Mouse (Mus musculus): ENCODE results near the gene H2afj. TPM values are rescaled to one million over a fixed set of nuclear protein-coding genes. Genes with fewer than 3 reads are reported as not detected.

H2afj gene
- polyA plus RNA-seq, 1 experiment from 2014 or later: 81.5 TPM

GRCm38 (mm10) chr6:136847267-136847666, 39.2 kb downstream of the H2afj start:
- Histone ChIP-seq H3K4me1 (ENCODE audit: control insufficient read depth, insufficient read depth, low read length) (no peaks in the 10 kb centered on the region), H3K27me3 (ENCODE audit: control insufficient read depth, insufficient read depth, low read length) (no peaks in the 10 kb centered on the region), H3K36me3 (ENCODE audit: control insufficient read depth, insufficient read depth, low read length) (no peaks in the 10 kb centered on the region), H3K4me3 (ENCODE audit: low read depth, low read length) (no peak overlapping the region), H3K9ac (ENCODE audit: low read length) (no peak overlapping the region), H3K27ac (ENCODE audit: low read depth, low read length) (no peak overlapping the region), H3K4me2 (ENCODE audit: low read depth) (no peak overlapping the region), H3K9me3 (ENCODE audit: control insufficient read depth, low read length) (no peaks in the 10 kb centered on the region)
- 92% methylated on average over 3 of the region's 3 CpGs for WGBS
- no peak for DNase-seq (ENCODE audit: low spot score)
- no peak for ATAC-seq (ENCODE audit: insufficient read depth, low FRiP score, low TSS enrichment)

DNA sequence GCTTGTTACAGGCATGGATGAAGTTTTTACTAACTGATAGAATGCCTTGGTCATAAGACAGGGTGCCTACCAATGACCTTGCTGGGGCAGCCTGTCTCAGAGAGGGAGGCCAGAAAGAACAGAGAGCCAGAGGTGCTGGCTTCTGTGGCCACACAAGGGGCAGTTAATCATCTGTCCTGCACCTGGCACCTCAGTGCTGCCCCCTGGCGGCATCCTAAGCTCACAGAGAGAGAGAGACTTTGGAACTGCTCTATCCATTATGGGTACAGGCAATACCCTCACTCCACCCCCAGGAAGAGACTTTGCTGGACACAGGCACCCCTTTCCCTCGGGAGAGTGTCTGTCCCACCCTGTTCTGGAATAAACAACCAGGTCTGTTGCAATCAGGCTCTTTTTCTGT, 39.7 kb downstream of the H2afj start:
- H3K9me3 ChIP-seq (ENCODE audit: control insufficient read depth, low read length): no peaks in the 10 kb centered on the region
- DNase-seq (ENCODE audit: low spot score): peak; percentile 50
- WGBS: 23% methylated on average over 2 of the region's 2 CpGs

GRCm38 (mm10) chr6:136848399-136848798, 40.4 kb downstream of the H2afj start:
- Histone ChIP-seq H3K36me3 (ENCODE audit: control insufficient read depth, insufficient read depth, low read length) (no peaks in the 10 kb centered on the region), H3K27me3 (ENCODE audit: control insufficient read depth, insufficient read depth, low read length) (no peaks in the 10 kb centered on the region), H3K4me3 (ENCODE audit: low read depth, low read length) (no peak overlapping the region), H3K4me2 (ENCODE audit: low read depth) (no peak overlapping the region), H3K9me3 (ENCODE audit: control insufficient read depth, low read length) (no peaks in the 10 kb centered on the region), H3K27ac (ENCODE audit: low read depth, low read length) (no peak overlapping the region), H3K9ac (ENCODE audit: low read length) (no peak overlapping the region), H3K4me1 (ENCODE audit: control insufficient read depth, insufficient read depth, low read length) (no peaks in the 10 kb centered on the region)
- no peak for DNase-seq (ENCODE audit: low spot score)
- 95% methylated on average over 8 of the region's 8 CpGs for WGBS
- ATAC-seq (ENCODE audit: insufficient read depth, low FRiP score, low TSS enrichment): no peak

More for the DNA sequence above, 39.7 kb downstream of the H2afj start:
- no peaks in the 10 kb centered on the region for H3K27me3 ChIP-seq (ENCODE audit: control insufficient read depth, insufficient read depth, low read length)
- H3K36me3 ChIP-seq (ENCODE audit: control insufficient read depth, insufficient read depth, low read length): no peaks in the 10 kb centered on the region
- H3K4me1 ChIP-seq (ENCODE audit: control insufficient read depth, insufficient read depth, low read length): no peaks in the 10 kb centered on the region
- no peak overlapping the region for H3K27ac ChIP-seq (ENCODE audit: low read depth, low read length)
- H3K4me3 ChIP-seq (ENCODE audit: low read depth, low read length): no peak overlapping the region
- no peak overlapping the region for H3K9ac ChIP-seq (ENCODE audit: low read length)
- H3K4me2 ChIP-seq (ENCODE audit: low read depth): no peak overlapping the region
- no peak for ATAC-seq (ENCODE audit: insufficient read depth, low FRiP score, low TSS enrichment)

DNA sequence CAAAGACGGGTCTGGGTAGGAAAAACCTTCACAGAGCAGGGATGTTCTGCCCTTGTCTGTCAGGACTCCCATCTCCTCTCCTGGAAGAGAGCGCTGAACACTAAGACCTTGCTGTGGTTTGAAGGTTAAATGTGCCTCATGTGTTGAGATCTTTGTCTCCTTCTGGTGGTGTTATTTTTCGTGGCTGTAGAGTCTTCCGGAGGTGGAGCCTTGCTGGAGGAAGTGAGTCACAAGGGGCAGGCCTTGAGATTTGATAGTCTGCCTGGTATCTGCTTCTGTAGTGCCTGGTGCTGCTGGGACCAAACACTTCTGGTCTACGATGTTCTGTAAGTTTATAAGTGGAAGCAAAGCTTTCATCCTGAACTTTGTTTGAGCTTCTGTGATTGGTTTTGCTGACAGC, 40.9 kb downstream of the H2afj start:
- DNase-seq (ENCODE audit: low spot score) (no peak), ATAC-seq (ENCODE audit: insufficient read depth, low FRiP score, low TSS enrichment) (no peak)
- Histone ChIP-seq H3K9me3 (ENCODE audit: control insufficient read depth, low read length) (no peaks in the 10 kb centered on the region), H3K9ac (ENCODE audit: low read length) (no peak overlapping the region), H3K36me3 (ENCODE audit: control insufficient read depth, insufficient read depth, low read length) (no peaks in the 10 kb centered on the region), H3K27ac (ENCODE audit: low read depth, low read length) (no peak overlapping the region), H3K4me1 (ENCODE audit: control insufficient read depth, insufficient read depth, low read length) (no peaks in the 10 kb centered on the region), H3K27me3 (ENCODE audit: control insufficient read depth, insufficient read depth, low read length) (no peaks in the 10 kb centered on the region), H3K4me3 (ENCODE audit: low read depth, low read length) (no peak overlapping the region), H3K4me2 (ENCODE audit: low read depth) (no peak overlapping the region)
- 90% methylated on average over 5 of the region's 5 CpGs for WGBS

GRCm38 (mm10) chr6:136850267-136850666, 42.2 kb downstream of the H2afj start:
- no peak for ATAC-seq (ENCODE audit: insufficient read depth, low FRiP score, low TSS enrichment)
- no peaks in the 10 kb centered on the region for H3K36me3 ChIP-seq (ENCODE audit: control insufficient read depth, insufficient read depth, low read length)

GRCm38 (mm10) chr6:136852348-136852747, 44.3 kb downstream of the H2afj start:
- no peak for DNase-seq (ENCODE audit: low spot score)
- H3K9ac ChIP-seq (ENCODE audit: low read length): no peak overlapping the region
- no peak overlapping the region for H3K4me2 ChIP-seq (ENCODE audit: low read depth)
- H3K36me3 ChIP-seq (ENCODE audit: control insufficient read depth, insufficient read depth, low read length): no peaks in the 10 kb centered on the region
- no peaks in the 10 kb centered on the region for H3K9me3 ChIP-seq (ENCODE audit: control insufficient read depth, low read length)
- no peaks in the 10 kb centered on the region for H3K4me1 ChIP-seq (ENCODE audit: control insufficient read depth, insufficient read depth, low read length)
- no peak for ATAC-seq (ENCODE audit: insufficient read depth, low FRiP score, low TSS enrichment)
- H3K4me3 ChIP-seq (ENCODE audit: low read depth, low read length): no peak overlapping the region
- H3K27ac ChIP-seq (ENCODE audit: low read depth, low read length): no peak overlapping the region
- 85% methylated on average over 4 of the region's 4 CpGs for WGBS
- H3K27me3 ChIP-seq (ENCODE audit: control insufficient read depth, insufficient read depth, low read length): no peaks in the 10 kb centered on the region

More at GRCm38 (mm10) chr6:136850267-136850666, 42.2 kb downstream of the H2afj start:
- H3K9me3 ChIP-seq (ENCODE audit: control insufficient read depth, low read length): no peaks in the 10 kb centered on the region
- DNase-seq (ENCODE audit: low spot score): no peak
- H3K9ac ChIP-seq (ENCODE audit: low read length): no peak overlapping the region
- no peak overlapping the region for H3K4me2 ChIP-seq (ENCODE audit: low read depth)
- WGBS: 82% methylated on average over 6 of the region's 6 CpGs
- H3K27me3 ChIP-seq (ENCODE audit: control insufficient read depth, insufficient read depth, low read length): no peaks in the 10 kb centered on the region
- H3K4me1 ChIP-seq (ENCODE audit: control insufficient read depth, insufficient read depth, low read length): no peaks in the 10 kb centered on the region
- no peak overlapping the region for H3K27ac ChIP-seq (ENCODE audit: low read depth, low read length)
- no peak overlapping the region for H3K4me3 ChIP-seq (ENCODE audit: low read depth, low read length)

DNA sequence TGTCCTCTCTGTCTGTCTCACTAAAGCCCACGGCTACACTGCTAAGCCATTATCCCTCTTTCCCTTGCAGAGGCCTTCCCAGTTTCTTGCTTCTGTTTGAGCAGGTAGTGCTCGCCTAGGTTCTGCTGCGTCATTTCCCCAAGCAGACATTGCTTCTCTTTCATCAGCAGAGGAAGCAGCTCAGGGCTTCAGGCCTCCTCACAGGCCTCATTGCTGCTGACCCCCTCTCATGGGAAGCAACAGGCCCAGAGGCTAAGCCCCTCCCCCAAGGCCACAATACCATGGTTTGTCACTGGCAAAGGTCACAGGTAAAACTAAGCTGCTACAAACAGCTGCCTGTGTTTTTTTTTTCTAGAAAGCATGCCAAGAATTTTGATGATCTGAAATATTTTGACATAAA, 44.7 kb downstream of the H2afj start:
- ATAC-seq (ENCODE audit: insufficient read depth, low FRiP score, low TSS enrichment) (no peak), DNase-seq (ENCODE audit: low spot score) (no peak)
- Histone ChIP-seq H3K4me2 (ENCODE audit: low read depth) (no peak overlapping the region), H3K36me3 (ENCODE audit: control insufficient read depth, insufficient read depth, low read length) (no peaks in the 10 kb centered on the region), H3K27ac (ENCODE audit: low read depth, low read length) (no peak overlapping the region), H3K27me3 (ENCODE audit: control insufficient read depth, insufficient read depth, low read length) (no peaks in the 10 kb centered on the region), H3K9ac (ENCODE audit: low read length) (no peak overlapping the region), H3K4me1 (ENCODE audit: control insufficient read depth, insufficient read depth, low read length) (no peaks in the 10 kb centered on the region), H3K9me3 (ENCODE audit: control insufficient read depth, low read length) (no peaks in the 10 kb centered on the region), H3K4me3 (ENCODE audit: low read depth, low read length) (no peak overlapping the region)
- 64% methylated on average over 3 of the region's 3 CpGs for WGBS

DNA sequence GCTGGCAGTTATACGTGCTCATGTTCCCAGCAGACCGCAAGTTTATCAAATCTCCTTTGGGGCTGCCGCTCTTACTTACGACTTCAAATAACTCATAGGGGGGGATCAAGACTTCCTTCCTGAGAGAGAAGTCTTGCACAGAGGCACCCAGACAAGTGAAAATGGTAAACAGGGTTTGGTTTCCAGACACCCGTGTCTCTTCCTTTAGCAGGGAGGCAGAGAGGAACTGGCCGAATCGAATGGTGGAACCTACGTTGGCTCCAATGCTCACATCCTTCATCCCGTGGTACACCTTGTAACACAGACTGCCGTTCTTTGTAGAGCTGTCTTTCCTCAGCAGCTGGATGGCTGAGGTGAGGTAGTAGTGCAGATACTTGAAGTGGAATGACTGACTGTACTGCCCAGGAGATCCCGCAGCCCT, 46.3 kb downstream of the H2afj start:
- no peak overlapping the region for H3K4me3 ChIP-seq (ENCODE audit: low read depth, low read length)
- DNase-seq (ENCODE audit: low spot score) (no peak), ATAC-seq (ENCODE audit: insufficient read depth, low FRiP score, low TSS enrichment) (no peak)
- H3K4me1 ChIP-seq (ENCODE audit: control insufficient read depth, insufficient read depth, low read length): no peaks in the 10 kb centered on the region
- 87% methylated on average over 11 of the region's 11 CpGs for WGBS
- H3K9me3 ChIP-seq (ENCODE audit: control insufficient read depth, low read length): no peaks in the 10 kb centered on the region
- H3K9ac ChIP-seq (ENCODE audit: low read length): no peak overlapping the region
- H3K27ac ChIP-seq (ENCODE audit: low read depth, low read length): no peak overlapping the region
- no peak overlapping the region for H3K4me2 ChIP-seq (ENCODE audit: low read depth)
- H3K27me3 ChIP-seq (ENCODE audit: control insufficient read depth, insufficient read depth, low read length): no peaks in the 10 kb centered on the region
- no peaks in the 10 kb centered on the region for H3K36me3 ChIP-seq (ENCODE audit: control insufficient read depth, insufficient read depth, low read length)

GRCm38 (mm10) chr6:136855183-136855582, 47.1 kb downstream of the H2afj start:
- H3K9ac ChIP-seq (ENCODE audit: low read length): no peak overlapping the region
- no peaks in the 10 kb centered on the region for H3K36me3 ChIP-seq (ENCODE audit: control insufficient read depth, insufficient read depth, low read length)
- DNase-seq (ENCODE audit: low spot score) (no peak), ATAC-seq (ENCODE audit: insufficient read depth, low FRiP score, low TSS enrichment) (no peak)
- H3K4me3 ChIP-seq (ENCODE audit: low read depth, low read length): no peak overlapping the region
- H3K27ac ChIP-seq (ENCODE audit: low read depth, low read length): no peak overlapping the region
- H3K4me2 ChIP-seq (ENCODE audit: low read depth): no peak overlapping the region
- 88% methylated on average over 2 of the region's 2 CpGs for WGBS
- no peaks in the 10 kb centered on the region for H3K4me1 ChIP-seq (ENCODE audit: control insufficient read depth, insufficient read depth, low read length)
- no peaks in the 10 kb centered on the region for H3K27me3 ChIP-seq (ENCODE audit: control insufficient read depth, insufficient read depth, low read length)
- no peaks in the 10 kb centered on the region for H3K9me3 ChIP-seq (ENCODE audit: control insufficient read depth, low read length)

All from neural tube, embryonic 11.5 days (tissue).